Mouse (Mus musculus): ENCODE results near the gene Cd247. TPM values are rescaled to one million over a fixed set of nuclear protein-coding genes. Genes with fewer than 3 reads are reported as not detected.

Gene Cd247
- total RNA-seq, 1 experiment from 2014 or later = 29.8 TPM

- peak; percentile 79 for ATAC-seq (ENCODE audit: extremely low read depth, insufficient number of reproducible peaks, low FRiP score, poor library complexity, severe bottlenecking)
Observed at GRCm38 (mm10) chr1:165771491-165771897, 17.0 kb upstream of the Cd247 start.

- ATAC-seq (ENCODE audit: extremely low read depth, insufficient number of reproducible peaks, low FRiP score, poor library complexity, severe bottlenecking) = no peak
Observed at GRCm38 (mm10) chr1:165771998-165772397, 16.5 kb upstream of the Cd247 start.

GRCm38 (mm10) chr1:165775518-165776294 is 12.8 kb upstream of the Cd247 start:
- ATAC-seq (ENCODE audit: extremely low read depth, insufficient number of reproducible peaks, low FRiP score, poor library complexity, severe bottlenecking) = peak; percentile 55; the same call in 1 of the 2 replicates

GRCm38 (mm10) chr1:165779954-165780585 is 8.4 kb upstream of the Cd247 start:
- ATAC-seq (ENCODE audit: extremely low read depth, insufficient number of reproducible peaks, low FRiP score, poor library complexity, severe bottlenecking) = peak; percentile 7; the same call in 1 of the 2 replicates

- ATAC-seq (ENCODE audit: extremely low read depth, insufficient number of reproducible peaks, low FRiP score, poor library complexity, severe bottlenecking) = peak; percentile 66
Observed at GRCm38 (mm10) chr1:165780586-165781111, 7.8 kb upstream of the Cd247 start.

GRCm38 (mm10) chr1:165781426-165781825 is 7.1 kb upstream of the Cd247 start:
- no peak for ATAC-seq (ENCODE audit: extremely low read depth, insufficient number of reproducible peaks, low FRiP score, poor library complexity, severe bottlenecking)

- no peak for ATAC-seq (ENCODE audit: extremely low read depth, insufficient number of reproducible peaks, low FRiP score, poor library complexity, severe bottlenecking)
Observed at GRCm38 (mm10) chr1:165781911-165782310, 6.6 kb upstream of the Cd247 start.

GRCm38 (mm10) chr1:165786296-165786695 is 2.2 kb upstream of the Cd247 start:
- no peak for ATAC-seq (ENCODE audit: extremely low read depth, insufficient number of reproducible peaks, low FRiP score, poor library complexity, severe bottlenecking)

- ATAC-seq (ENCODE audit: extremely low read depth, insufficient number of reproducible peaks, low FRiP score, poor library complexity, severe bottlenecking) = no peak
Observed at GRCm38 (mm10) chr1:165789066-165789660, 682 bp downstream of the Cd247 start.

GRCm38 (mm10) chr1:165789963-165790362 is 1.5 kb downstream of the Cd247 start:
- no peak for ATAC-seq (ENCODE audit: extremely low read depth, insufficient number of reproducible peaks, low FRiP score, poor library complexity, severe bottlenecking)

- no peak for ATAC-seq (ENCODE audit: extremely low read depth, insufficient number of reproducible peaks, low FRiP score, poor library complexity, severe bottlenecking)
Observed at GRCm38 (mm10) chr1:165790461-165791210, 2.2 kb downstream of the Cd247 start.

- no peak for ATAC-seq (ENCODE audit: extremely low read depth, insufficient number of reproducible peaks, low FRiP score, poor library complexity, severe bottlenecking)
Observed at GRCm38 (mm10) chr1:165791411-165791810, 2.9 kb downstream of the Cd247 start.

GRCm38 (mm10) chr1:165801709-165802310 is 13.3 kb downstream of the Cd247 start:
- no peak for ATAC-seq (ENCODE audit: extremely low read depth, insufficient number of reproducible peaks, low FRiP score, poor library complexity, severe bottlenecking)

GRCm38 (mm10) chr1:165803107-165803506 is 14.6 kb downstream of the Cd247 start:
- no peak for ATAC-seq (ENCODE audit: extremely low read depth, insufficient number of reproducible peaks, low FRiP score, poor library complexity, severe bottlenecking)

GRCm38 (mm10) chr1:165804133-165804532 is 15.7 kb downstream of the Cd247 start:
- ATAC-seq (ENCODE audit: extremely low read depth, insufficient number of reproducible peaks, low FRiP score, poor library complexity, severe bottlenecking) = no peak

- ATAC-seq (ENCODE audit: extremely low read depth, insufficient number of reproducible peaks, low FRiP score, poor library complexity, severe bottlenecking) = no peak
Observed at GRCm38 (mm10) chr1:165810633-165811032, 22.2 kb downstream of the Cd247 start.

GRCm38 (mm10) chr1:165811170-165811569 is 22.7 kb downstream of the Cd247 start:
- ATAC-seq (ENCODE audit: extremely low read depth, insufficient number of reproducible peaks, low FRiP score, poor library complexity, severe bottlenecking) = no peak

GRCm38 (mm10) chr1:165812775-165813174 is 24.3 kb downstream of the Cd247 start:
- no peak for ATAC-seq (ENCODE audit: extremely low read depth, insufficient number of reproducible peaks, low FRiP score, poor library complexity, severe bottlenecking)

GRCm38 (mm10) chr1:165814116-165814515 is 25.6 kb downstream of the Cd247 start:
- no peak for ATAC-seq (ENCODE audit: extremely low read depth, insufficient number of reproducible peaks, low FRiP score, poor library complexity, severe bottlenecking)
